Mouse (Mus musculus) CH12.LX (cell line): ENCODE measurements around the gene Gm21915. TPM values are rescaled to one million over a fixed set of nuclear protein-coding genes. Genes with fewer than 3 reads are reported as not detected.

Experiments
- DNase-seq: peaks from one replicate; pipeline ENCODE4 v3.0.0-alpha.2; 2013; ENCODE audit errors: extremely low read depth
- H3K27ac ChIP-seq: 2 replicates; pipeline ENCODE4 v1.5.1; 2012; ENCODE audit warnings: low read depth, mild to moderate bottlenecking, control low read depth, moderate library complexity; ENCODE audit not compliant: insufficient read depth
- H3K27me3 ChIP-seq: replicated peaks from 2 replicates; pipeline ENCODE3; 2012; ENCODE audit warnings: inconsistent platforms
- H3K36me3 ChIP-seq, 2 experiments: replicated peaks in 1 of 2; 2 replicates each; pipeline versions ENCODE3 to v1.6.1; 2012; ENCODE audit warnings: inconsistent platforms in 1 of 2, low read length in 1 of 2, mild to moderate bottlenecking in 1 of 2, mixed read lengths in 1 of 2, moderate library complexity in 1 of 2; ENCODE audit not compliant: control insufficient read depth in 1 of 2, insufficient read depth in 1 of 2
- H3K4me1 ChIP-seq, 2 experiments: 2 replicates each; pipeline ENCODE4 v1.6.1; 2012; ENCODE audit warnings: inconsistent platforms in 1 of 2, moderate library complexity in 1 of 2; ENCODE audit not compliant: insufficient read depth in 2 of 2, control insufficient read depth in 1 of 2
- H3K4me2 ChIP-seq: 2 replicates; pipeline ENCODE4 v1.6.1; 2012; ENCODE audit warnings: low read depth, mild to moderate bottlenecking, control low read depth; ENCODE audit not compliant: poor library complexity, insufficient read depth, severe bottlenecking
- H3K4me3 ChIP-seq, 3 experiments: fragments of 150-350 bp in 1 of 3; sonication (generic) in 1 of 3; replicated peaks in 1 of 3; 2 replicates each; pipeline versions ENCODE3 to v1.5.1; 2011 to 2012; ENCODE audit warnings: low read depth in 2 of 3, low read length in 2 of 3, mild to moderate bottlenecking in 2 of 3, moderate library complexity in 2 of 3, control low read depth in 1 of 3, improper control_type of control experiment in 1 of 3, inconsistent platforms in 1 of 3, mixed read lengths in 1 of 3; ENCODE audit not compliant: poor library complexity in 1 of 3
- H3K79me2 ChIP-seq: replicated peaks from 2 replicates; pipeline ENCODE4 v1.6.1; 2012; ENCODE audit warnings: mild to moderate bottlenecking, moderate library complexity; ENCODE audit not compliant: control insufficient read depth, poor library complexity, insufficient read depth, severe bottlenecking; ENCODE audit errors: extremely low read depth
- H3K9ac ChIP-seq: 2 replicates; pipeline ENCODE4 v1.6.1; 2012; ENCODE audit warnings: low read depth, mild to moderate bottlenecking, control low read depth, moderate library complexity; ENCODE audit not compliant: insufficient read depth
- H3K9me3 ChIP-seq: replicated peaks from 2 replicates; pipeline ENCODE3; 2012; ENCODE audit warnings: low read length, inconsistent platforms, mixed read lengths
- BHLHE40 ChIP-seq: IDR thresholded peaks from 2 replicates; pipeline ENCODE4 v1.6.1; 2011; ENCODE audit warnings: mild to moderate bottlenecking, low read depth, low read length, improper control_type of control experiment
- CHD1 ChIP-seq: IDR thresholded peaks from 2 replicates; pipeline ENCODE4 v1.6.1; 2012; ENCODE audit warnings: low read depth, low read length, improper control_type of control experiment, inconsistent platforms
- CTCF ChIP-seq, 2 experiments: IDR thresholded peaks in 1 of 2; conservative IDR thresholded peaks in 1 of 2; 2 replicates each; pipeline ENCODE4 v1.5.1; 2011 to 2012; ENCODE audit warnings: low read depth in 2 of 2, low read length in 2 of 2, improper control_type of control experiment in 1 of 2, inconsistent platforms in 1 of 2, mild to moderate bottlenecking in 1 of 2, moderate library complexity in 1 of 2
- E2F4 ChIP-seq: IDR thresholded peaks from 2 replicates; pipeline ENCODE4 v1.6.1; 2011; ENCODE audit warnings: low read depth, low read length, improper control_type of control experiment; ENCODE audit not compliant: insufficient replicate concordance
- ELF1 ChIP-seq: IDR thresholded peaks from 2 replicates; pipeline ENCODE4 v1.6.1; 2014; ENCODE audit warnings: low read depth, mild to moderate bottlenecking, inconsistent platforms, low read length, improper control_type of control experiment
- GABPA ChIP-seq: IDR thresholded peaks from 2 replicates; pipeline ENCODE4 v1.6.1; 2012; ENCODE audit warnings: low read depth, low read length, improper control_type of control experiment, inconsistent platforms; ENCODE audit not compliant: insufficient replicate concordance
- HCFC1 ChIP-seq: IDR thresholded peaks from 2 replicates; pipeline ENCODE4 v1.6.1; 2012; ENCODE audit warnings: low read depth, mild to moderate bottlenecking, inconsistent platforms, low read length, improper control_type of control experiment
- JUND ChIP-seq: conservative IDR thresholded peaks from 2 replicates; pipeline ENCODE4 v1.6.1; 2011; ENCODE audit warnings: low read depth, low read length, improper control_type of control experiment
- KAT2A ChIP-seq: IDR thresholded peaks from 2 replicates; pipeline ENCODE4 v1.6.1; 2012; ENCODE audit warnings: low read length, improper control_type of control experiment, inconsistent platforms; ENCODE audit not compliant: insufficient replicate concordance
- MAX ChIP-seq: IDR thresholded peaks from 2 replicates; pipeline ENCODE4 v1.6.1; 2011; ENCODE audit warnings: low read length, improper control_type of control experiment
- MAZ ChIP-seq: IDR thresholded peaks from 2 replicates; pipeline ENCODE4 v1.6.1; 2012; ENCODE audit warnings: low read depth, mild to moderate bottlenecking, inconsistent platforms, low read length, improper control_type of control experiment, moderate library complexity
- MYC ChIP-seq: IDR thresholded peaks from 2 replicates; pipeline ENCODE4 v1.6.1; 2011; ENCODE audit warnings: low read depth, mild to moderate bottlenecking, improper control_type of control experiment, low read length
- PAX5 ChIP-seq: IDR thresholded peaks from 2 replicates; pipeline ENCODE4 v1.6.1; 2012; ENCODE audit warnings: low read length, inconsistent platforms, mixed read lengths
- POLR2A ChIP-seq: IDR thresholded peaks from 2 replicates; pipeline ENCODE4 v1.6.1; 2011; ENCODE audit warnings: low read depth, mild to moderate bottlenecking, improper control_type of control experiment, low read length
- POLR2AphosphoS2 ChIP-seq: IDR thresholded peaks from 2 replicates; pipeline ENCODE4 v1.6.1; 2011; ENCODE audit warnings: low read depth, low read length, improper control_type of control experiment
- SMC3 ChIP-seq: IDR thresholded peaks from 2 replicates; pipeline ENCODE4 v1.6.1; 2011; ENCODE audit warnings: low read depth, low read length, improper control_type of control experiment
- UBTF ChIP-seq: IDR thresholded peaks from 2 replicates; pipeline ENCODE4 v1.6.1; 2012; ENCODE audit warnings: low read depth, mild to moderate bottlenecking, inconsistent platforms, low read length, improper control_type of control experiment, moderate library complexity
- ZC3H11A ChIP-seq: IDR thresholded peaks from 2 replicates; pipeline ENCODE4 v1.6.1; 2012; ENCODE audit warnings: low read depth, mild to moderate bottlenecking, inconsistent platforms, low read length, improper control_type of control experiment
- ZMIZ1 ChIP-seq: IDR thresholded peaks from 2 replicates; pipeline ENCODE4 v1.6.1; 2012; ENCODE audit warnings: low read depth, mild to moderate bottlenecking, inconsistent platforms, low read length, improper control_type of control experiment
- ZNF384 ChIP-seq: IDR thresholded peaks from 2 replicates; pipeline ENCODE4 v1.6.1; 2012; ENCODE audit warnings: low read depth, low read length, improper control_type of control experiment, inconsistent platforms
- dilution Hi-C: fragments of 300-500 bp; cut with MboI; formaldehyde crosslinking; loops from 2 replicates; pipeline ENCODE4 v1.14.3; 2020; ENCODE audit warnings: low sequenced_read_pairs; ENCODE audit not compliant: extremely low pct_unique_long_range_greater_than_20kb, extremely low pct_ligation_motif_present
- in situ Hi-C: fragments of 300-500 bp; cut with MboI; formaldehyde crosslinking; loops from 3 replicates; pipeline ENCODE4 v1.14.3; 2019; ENCODE audit warnings: low sequenced_read_pairs, low pct_ligation_motif_present, low pct_unique_long_range_greater_than_20kb, mixed read lengths
- polyA plus RNA-seq: library from polyadenylated mRNA; unstranded; fragments of >175 nt; gene quantifications from 2 replicates; pipeline ENCODE4 v1.2.1, GENCODE M21; 2012; ENCODE audit warnings: low read depth; ENCODE audit not compliant: insufficient read length
- total RNA-seq, 2 experiments: library from RNA; depleted of rRNA; stranded (reverse); fragments of 300-350 nt in 1 of 2; fragments of >200 nt in 1 of 2; gene quantifications; 2 replicates each; pipeline ENCODE4 v1.2.3; 2012 to 2014

Gm21915 gene
- total and polyA plus RNA-seq, 3 experiments: not detected

GRCm38 (mm10) chr9:40717182-40717874 lies 46.9 kb downstream of the Gm21915 start (continued):
- TF ChIP-seq ZMIZ1 (no peak), ZNF384 (no peak)

- no peak overlapping the region for H3K4me3 ChIP-seq
- no peaks in the 10 kb centered on the region for H3K79me2 ChIP-seq
- dilution Hi-C loops (no loop called here), in situ Hi-C loops (no loop called here)
- H3K27me3 ChIP-seq: peaks cover 8% of the 10 kb centered on the region
- H3K9me3 ChIP-seq: no peaks in the 10 kb centered on the region
- no peak overlapping the region for H3K9ac ChIP-seq
- no peak overlapping the region for H3K4me2 ChIP-seq
- H3K36me3 ChIP-seq: no peaks in the 10 kb centered on the region
- TF ChIP-seq ZC3H11A (no peak), MAZ (no peak), ELF1 (no peak), BHLHE40 (no peak), POLR2AphosphoS2 (no peak), CHD1 (no peak), MYC (no peak), SMC3 (no peak), CTCF (conservative IDR thresholded peaks at IDR 0.05 in 1 of 2, IDR thresholded peaks at IDR 0.05 in 1 of 2; ENCODE audit: low read depth in 2 of 2, low read length in 2 of 2) (no peak), MAX (no peak), UBTF (no peak), GABPA (no peak), KAT2A (no peak), ZMIZ1 (no peak), PAX5 (no peak), HCFC1 (no peak), JUND (no peak), E2F4 (no peak), POLR2A (no peak)
- TF ChIP-seq, all 38 proteins: peak for 0
- H3K4me1 ChIP-seq: peaks cover 0 to 3% of the 10 kb centered on the region in 2 experiments; a peak in 2 of 4 replicates
- H3K27ac ChIP-seq: no peak overlapping the region
- DNase-seq: no peak
Measured at GRCm38 (mm10) chr9:40717875-40718185, 47.4 kb downstream of the Gm21915 start.

Other genes starting within 250 kb of the Gm21915 start
- 14.8 and 16.7 TPM in 2 replicates for gene Gramd1b, start 139.2 kb upstream of the Gm21915 start, total RNA-seq (2012; rRNA removed)
- 11.1 and 13.3 TPM in 2 replicates for gene Gramd1b, start 139.2 kb upstream of the Gm21915 start, total RNA-seq (2014; rRNA removed)
- 29.9 and 40.8 TPM in 2 replicates for gene Gramd1b, start 139.2 kb upstream of the Gm21915 start, polyA plus RNA-seq
- not detected in 2 replicates for gene Clmp, start 15.3 kb downstream of the Gm21915 start, total RNA-seq (2012; rRNA removed)
- gene Clmp, start 15.3 kb downstream of the Gm21915 start, total RNA-seq (2014; rRNA removed): not detected in 2 replicates
- not detected in 2 replicates for gene Clmp, start 15.3 kb downstream of the Gm21915 start, polyA plus RNA-seq
- 2,915 and 4,984 TPM in 2 replicates for gene Hspa8, start 130.4 kb downstream of the Gm21915 start, total RNA-seq (2012; rRNA removed)
- 7,143 and 7,761 TPM in 2 replicates for gene Hspa8, start 130.4 kb downstream of the Gm21915 start, total RNA-seq (2014; rRNA removed)
- gene Hspa8, start 130.4 kb downstream of the Gm21915 start, polyA plus RNA-seq: 5,629 and 6,462 TPM in 2 replicates
- gene Bsx, start 203.5 kb downstream of the Gm21915 start, total RNA-seq (2012; rRNA removed): not detected in 2 replicates
- gene Bsx, start 203.5 kb downstream of the Gm21915 start, total RNA-seq (2014; rRNA removed): not detected in 2 replicates
- not detected in 2 replicates for gene Bsx, start 203.5 kb downstream of the Gm21915 start, polyA plus RNA-seq